8 mouse cellular contexts compared by ENCODE assay signal in the genomic region with DNA sequence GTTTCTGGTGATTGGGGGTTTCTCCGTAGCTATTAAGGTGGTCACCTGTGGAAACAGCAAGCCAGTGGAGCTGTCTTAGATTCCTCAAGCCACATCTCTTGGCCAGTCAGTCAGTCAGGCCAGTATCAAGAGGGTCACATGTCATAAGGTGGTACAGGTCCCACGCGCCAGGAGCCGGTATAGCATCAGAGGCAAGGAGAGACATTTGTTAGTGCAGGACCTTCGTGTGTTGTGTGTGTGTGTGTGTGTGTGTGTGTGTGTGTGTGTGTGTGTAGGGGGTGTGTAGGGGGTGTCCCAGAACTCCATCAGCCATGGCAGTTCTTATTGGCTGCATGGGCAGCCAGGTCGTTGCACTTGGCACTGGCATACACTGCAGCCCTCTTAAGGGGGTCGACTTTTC. TPM values are rescaled to one million over a fixed set of nuclear protein-coding genes. Genes with fewer than 3 reads are reported as not detected.
DNase-seq lines count a peak whose midpoint lies in the region; ATAC-seq and TF ChIP-seq lines count a peak whose summit lies in the region.

No protein-coding gene starts in this region.

- H3K9ac ChIP-seq in kidney, embryonic 16.5 days (replicated peaks; ENCODE audit: low read length) = peak overlapping the region; percentile 55; the same call in 1 of the 2 replicates
- H3K9ac ChIP-seq in embryonic facial prominence, embryonic 13.5 days = peak overlapping the region; percentile 37; the same call in 1 of the 2 replicates
- no peak overlapping the region for H3K9ac ChIP-seq in intestine, embryonic 14.5 days (ENCODE audit: low read length)

- peak overlapping the region; percentile 62 for H3K4me2 ChIP-seq in kidney, embryonic 16.5 days (replicated peaks; ENCODE audit: low read depth, low read length)
- H3K4me2 ChIP-seq in embryonic facial prominence, embryonic 13.5 days = peak overlapping the region; percentile 52
- H3K4me2 ChIP-seq in intestine, embryonic 14.5 days (ENCODE audit: low read length) = peak overlapping the region; percentile 56
- peak overlapping the region; percentile 95 for H3K4me2 ChIP-seq in myocyte (ENCODE audit: low read depth)

- no peak for DNase-seq in kidney, adult 11 months
- no peak for DNase-seq in intestine, embryonic 14.5 days (ENCODE audit: low spot score)
- no peak for DNase-seq in layer of hippocampus, adult 9-10 months (ENCODE audit: low spot score)
- no peak for DNase-seq in layer of hippocampus, adult 18-20 months (ENCODE audit: low spot score in 2 of 2)
- DNase-seq in natural killer cell, adult 2 months (ENCODE audit: low spot score in 2 of 2) = no peak

- H3ac ChIP-seq in myocyte (ENCODE audit: control insufficient read depth, insufficient read length) = no peak overlapping the region

- peak overlapping the region; percentile 93 for H3K4me3 ChIP-seq in kidney, embryonic 16.5 days (ENCODE audit: low read length)
- peak overlapping the region; percentile 81; the same call in 1 of the 2 replicates for H3K4me3 ChIP-seq in embryonic facial prominence, embryonic 13.5 days
- H3K4me3 ChIP-seq in intestine, embryonic 14.5 days (ENCODE audit: low read depth, low read length) = peak overlapping the region; percentile 99
- peak overlapping the region; percentile 41 for H3K4me3 ChIP-seq in myocyte

- no peak for TF ChIP-seq POLR2A in myocyte (IDR thresholded peaks at IDR 0.05; ENCODE audit: insufficient read length, low read depth)

- H3K4me1 ChIP-seq in kidney, embryonic 16.5 days (ENCODE audit: insufficient read depth, low read length) = peaks cover 47% of the 10 kb centered on the region
- peaks cover 38% of the 10 kb centered on the region for H3K4me1 ChIP-seq in embryonic facial prominence, embryonic 13.5 days
- H3K4me1 ChIP-seq in intestine, embryonic 14.5 days (replicated peaks; ENCODE audit: control insufficient read depth, insufficient read depth, low read length) = peaks cover 23% of the 10 kb centered on the region

- 72% methylated on average over 7 of the region's 7 CpGs for WGBS in kidney, embryonic 16.5 days
- 84% methylated on average over 7 of the region's 7 CpGs for WGBS in embryonic facial prominence, embryonic 13.5 days
- 89% methylated on average over 7 of the region's 7 CpGs for WGBS in intestine, embryonic 14.5 days

- no peaks in the 10 kb centered on the region for H3K36me3 ChIP-seq in kidney, embryonic 16.5 days (ENCODE audit: insufficient read depth, low read length)
- H3K36me3 ChIP-seq in embryonic facial prominence, embryonic 13.5 days = no peaks in the 10 kb centered on the region
- H3K36me3 ChIP-seq in intestine, embryonic 14.5 days (ENCODE audit: control insufficient read depth, insufficient read depth, low read length) = no peaks in the 10 kb centered on the region
- H3K36me3 ChIP-seq in myocyte (ENCODE audit: control insufficient read depth, insufficient read depth) = no peaks in the 10 kb centered on the region

- H3K27ac ChIP-seq in kidney, embryonic 16.5 days (ENCODE audit: low read length) = 0 out of 2 replicates have a peak overlapping the region, but pooled peaks have one; percentile 6
- H3K27ac ChIP-seq in embryonic facial prominence, embryonic 13.5 days = no peak overlapping the region
- H3K27ac ChIP-seq in intestine, embryonic 14.5 days (ENCODE audit: low read depth) = no peak overlapping the region

- no peak for ATAC-seq in kidney, embryonic 16.5 days (ENCODE audit: low FRiP score, low TSS enrichment)
- ATAC-seq in embryonic facial prominence, embryonic 13.5 days (ENCODE audit: insufficient number of reproducible peaks, insufficient read depth, low FRiP score, low TSS enrichment, low read depth) = no peak
- ATAC-seq in intestine, embryonic 14.5 days (replicated peaks; ENCODE audit: low FRiP score, low TSS enrichment, low read depth) = no peak

- H3K9me3 ChIP-seq in kidney, embryonic 16.5 days (ENCODE audit: low read length) = no peaks in the 10 kb centered on the region
- no peaks in the 10 kb centered on the region for H3K9me3 ChIP-seq in embryonic facial prominence, embryonic 13.5 days
- H3K9me3 ChIP-seq in intestine, embryonic 14.5 days (ENCODE audit: control insufficient read depth, low read length) = no peaks in the 10 kb centered on the region

- no peaks in the 10 kb centered on the region for H3K27me3 ChIP-seq in kidney, embryonic 16.5 days (ENCODE audit: insufficient read depth, low read length)
- no peaks in the 10 kb centered on the region for H3K27me3 ChIP-seq in embryonic facial prominence, embryonic 13.5 days
- H3K27me3 ChIP-seq in intestine, embryonic 14.5 days (replicated peaks; ENCODE audit: control insufficient read depth, insufficient read depth, low read length) = no peaks in the 10 kb centered on the region
- H3K27me3 ChIP-seq in myocyte (ENCODE audit: control insufficient read depth, insufficient read depth, insufficient read length) = no peaks in the 10 kb centered on the region

- peaks cover 29% of the 10 kb centered on the region for H3K79me2 ChIP-seq in myocyte (ENCODE audit: control insufficient read depth, insufficient read depth)

TF ChIP-seq in myocyte, 11 proteins besides CTCF, POLR2A, EP300 and RAD21:
- TF ChIP-seq POLR2AphosphoS2 (IDR thresholded peaks at IDR 0.05; ENCODE audit: insufficient read length, low read depth) = no peak
- TF ChIP-seq TCF12 (IDR thresholded peaks at IDR 0.05; ENCODE audit: insufficient read depth, poor library complexity, severe bottlenecking) = no peak
- no peak for TF ChIP-seq USF1 (IDR thresholded peaks at IDR 0.05; ENCODE audit: low read depth)

RNA-seq across cellular contexts. Expression of a gene that starts 1.3 kb away (rescaled TPM):
- 10.5 and 11.2 TPM in 2 replicates for polyA plus RNA-seq in kidney, embryonic 16.5 days (2015; fragmentation: Nextera tagmentation; extraction: Ambion mirVana)
- polyA plus RNA-seq in embryonic facial prominence, embryonic 13.5 days (2015; fragmentation: Nextera tagmentation; extraction: Ambion mirVana) = 8.7 and 10.1 TPM in 2 replicates
- polyA plus RNA-seq in intestine, embryonic 14.5 days (2014; fragmentation: Nextera tagmentation; extraction: Ambion mirVana) = 11.1 and 11.6 TPM in 2 replicates
- 9.9 TPM for polyA plus RNA-seq in myocyte (2012; fragmentation: generic; extraction: Trizol)
- 10 to 100 TPM; 27.3 to 28.1 TPM for total RNA-seq in layer of hippocampus, adult 18-20 months (2021)

RNA-seq across cellular contexts. Expression of a gene that starts 3.0 kb away (rescaled TPM):
- polyA plus RNA-seq in kidney, embryonic 16.5 days (2015; fragmentation: Nextera tagmentation; extraction: Ambion mirVana) = 1.2 TPM in 2 replicates
- 1.6 and 2.0 TPM in 2 replicates for polyA plus RNA-seq in embryonic facial prominence, embryonic 13.5 days (2015; fragmentation: Nextera tagmentation; extraction: Ambion mirVana)
- 1.5 and 1.9 TPM in 2 replicates for polyA plus RNA-seq in intestine, embryonic 14.5 days (2014; fragmentation: Nextera tagmentation; extraction: Ambion mirVana)
- 0.35 TPM for polyA plus RNA-seq in myocyte (2012; fragmentation: generic; extraction: Trizol)
- 1 to 10 TPM; 4.9 to 5.6 TPM for total RNA-seq in layer of hippocampus, adult 18-20 months (2021)

RNA-seq across cellular contexts. Expression of a gene that starts 23.1 kb away (rescaled TPM):
- polyA plus RNA-seq in kidney, embryonic 16.5 days (2015; fragmentation: Nextera tagmentation; extraction: Ambion mirVana) = not detected in 2 replicates
- polyA plus RNA-seq in embryonic facial prominence, embryonic 13.5 days (2015; fragmentation: Nextera tagmentation; extraction: Ambion mirVana) = not detected in 2 replicates
- polyA plus RNA-seq in intestine, embryonic 14.5 days (2014; fragmentation: Nextera tagmentation; extraction: Ambion mirVana) = 0.40 and 0.41 TPM in 2 replicates
- not detected for polyA plus RNA-seq in myocyte (2012; fragmentation: generic; extraction: Trizol)
- not detected for total RNA-seq in layer of hippocampus, adult 18-20 months (2021)

RNA-seq across cellular contexts. Expression of a gene that starts 25.5 kb away (rescaled TPM):
- 2.9 TPM in 2 replicates for polyA plus RNA-seq in kidney, embryonic 16.5 days (2015; fragmentation: Nextera tagmentation; extraction: Ambion mirVana)
- polyA plus RNA-seq in embryonic facial prominence, embryonic 13.5 days (2015; fragmentation: Nextera tagmentation; extraction: Ambion mirVana) = 0.66 and 1.0 TPM in 2 replicates
- 0.69 and 1.2 TPM in 2 replicates for polyA plus RNA-seq in intestine, embryonic 14.5 days (2014; fragmentation: Nextera tagmentation; extraction: Ambion mirVana)
- polyA plus RNA-seq in myocyte (2012; fragmentation: generic; extraction: Trizol) = 0.07 TPM
- total RNA-seq in layer of hippocampus, adult 18-20 months (2021) = 1 to 10 TPM; 1.6 to 1.9 TPM

RNA-seq across cellular contexts. Expression of a gene that starts 36.7 kb away (rescaled TPM):
- 11.0 and 11.3 TPM in 2 replicates for polyA plus RNA-seq in kidney, embryonic 16.5 days (2015; fragmentation: Nextera tagmentation; extraction: Ambion mirVana)
- 10.8 and 12.2 TPM in 2 replicates for polyA plus RNA-seq in embryonic facial prominence, embryonic 13.5 days (2015; fragmentation: Nextera tagmentation; extraction: Ambion mirVana)
- polyA plus RNA-seq in intestine, embryonic 14.5 days (2014; fragmentation: Nextera tagmentation; extraction: Ambion mirVana) = 10.8 and 11.7 TPM in 2 replicates
- 24.3 TPM for polyA plus RNA-seq in myocyte (2012; fragmentation: generic; extraction: Trizol)
- total RNA-seq in layer of hippocampus, adult 18-20 months (2021) = 10 to 100 TPM; 16.9 to 17.6 TPM

Comparison
In these comparisons a context has a peak if more than half of its experiments do, and no peak if none do; other contexts are left out.
1. H3K4me3 ChIP-seq: peak in every context shown above with its lines; median percentile 99 in intestine, embryonic 14.5 days; 93 in kidney, embryonic 16.5 days; 81 in embryonic facial prominence, embryonic 13.5 days; 41 in myocyte.